Mouse (Mus musculus) kidney, embryonic 16.5 days (tissue): ENCODE measurements around the gene Fubp1. TPM values are rescaled to one million over a fixed set of nuclear protein-coding genes. Genes with fewer than 3 reads are reported as not detected.

Experiments
- ATAC-seq: fragments of 200-750 bp; cut with Nextera tagmentation; 2 replicates; pipeline ENCODE4 v1.8.0; 2017; ENCODE audit warnings: moderate TSS enrichment; ENCODE audit not compliant: low FRiP score, low TSS enrichment
- H3K27ac ChIP-seq: fragments of 300-500 bp; sonication (generic); 2 replicates; pipeline ENCODE4 v1.5.1; 2014; ENCODE audit warnings: low read length
- H3K27me3 ChIP-seq: fragments of 300-500 bp; sonication (generic); 2 replicates; pipeline ENCODE4 v1.6.1; 2014; ENCODE audit warnings: low read length, control low read depth, mixed read lengths; ENCODE audit not compliant: insufficient read depth
- H3K36me3 ChIP-seq: fragments of 300-500 bp; sonication (generic); 2 replicates; pipeline ENCODE4 v1.6.1; 2014; ENCODE audit warnings: low read length, control low read depth, mixed read lengths; ENCODE audit not compliant: insufficient read depth
- H3K4me1 ChIP-seq: fragments of 300-500 bp; sonication (generic); 2 replicates; pipeline ENCODE4 v1.6.1; 2014; ENCODE audit warnings: low read length, control low read depth, mixed read lengths; ENCODE audit not compliant: insufficient read depth
- H3K4me2 ChIP-seq: fragments of 300-500 bp; sonication (generic); replicated peaks from 2 replicates; pipeline ENCODE4 v1.6.1; 2014; ENCODE audit warnings: low read depth, low read length
- H3K4me3 ChIP-seq: fragments of 300-500 bp; sonication (generic); 2 replicates; pipeline ENCODE4 v1.5.1; 2014; ENCODE audit warnings: mild to moderate bottlenecking, low read length
- H3K9ac ChIP-seq: fragments of 300-500 bp; sonication (generic); replicated peaks from 2 replicates; pipeline ENCODE4 v1.6.1; 2014; ENCODE audit warnings: low read length
- H3K9me3 ChIP-seq: fragments of 300-500 bp; sonication (generic); 2 replicates; pipeline ENCODE4 v1.6.1; 2016; ENCODE audit warnings: low read length, control low read depth
- WGBS: fragments of 180-500 bp; shearing (Covaris S2); extraction: QIAGEN DNeasy Blood & Tissue Kit; methylation state at CpG from one replicate; pipeline ENCODE4 v1.1.7; 2014; 5-methylcytosine and 5-hydroxymethylcytosine counted together
- polyA plus RNA-seq: library from polyadenylated mRNA; unstranded; fragments of >200 nt; fragmentation: Nextera tagmentation; extraction: Ambion mirVana; gene quantifications from 2 replicates; pipeline ENCODE4 v1.2.1, GENCODE M21; 2015

Fubp1 gene
- polyA plus RNA-seq, 1 experiment from 2014 or later: 258 TPM

DNA sequence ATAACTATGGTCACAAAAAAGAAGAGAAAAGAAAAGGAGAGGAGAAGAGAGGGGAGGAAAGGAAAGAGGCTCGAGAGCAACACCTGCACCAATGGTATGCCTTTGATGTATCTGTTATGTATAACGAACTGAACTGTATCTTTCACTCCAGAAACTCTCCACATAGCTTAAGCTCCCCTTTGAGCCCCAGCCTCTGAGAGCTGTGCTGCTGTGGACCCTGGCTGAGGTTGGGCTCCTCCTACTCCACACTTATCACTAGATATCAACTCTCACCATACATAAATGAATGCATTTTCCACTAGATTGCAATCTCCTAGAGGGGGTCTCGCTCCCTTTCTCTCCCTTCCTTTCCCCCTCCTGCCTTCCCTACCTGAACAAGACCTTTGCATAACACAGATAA, 6.2 kb upstream of the Fubp1 start:
- H3K36me3 ChIP-seq: no peaks in the 10 kb centered on the region
- H3K4me3 ChIP-seq: no peak overlapping the region
- H3K4me1 ChIP-seq: peaks cover 5% of the 10 kb centered on the region
- WGBS: 71% methylated on average over 3 of the region's 3 CpGs
- no peak overlapping the region for H3K4me2 ChIP-seq
- ATAC-seq: no peak
- no peaks in the 10 kb centered on the region for H3K9me3 ChIP-seq
- no peak overlapping the region for H3K9ac ChIP-seq
- no peaks in the 10 kb centered on the region for H3K27me3 ChIP-seq
- no peak overlapping the region for H3K27ac ChIP-seq

DNA sequence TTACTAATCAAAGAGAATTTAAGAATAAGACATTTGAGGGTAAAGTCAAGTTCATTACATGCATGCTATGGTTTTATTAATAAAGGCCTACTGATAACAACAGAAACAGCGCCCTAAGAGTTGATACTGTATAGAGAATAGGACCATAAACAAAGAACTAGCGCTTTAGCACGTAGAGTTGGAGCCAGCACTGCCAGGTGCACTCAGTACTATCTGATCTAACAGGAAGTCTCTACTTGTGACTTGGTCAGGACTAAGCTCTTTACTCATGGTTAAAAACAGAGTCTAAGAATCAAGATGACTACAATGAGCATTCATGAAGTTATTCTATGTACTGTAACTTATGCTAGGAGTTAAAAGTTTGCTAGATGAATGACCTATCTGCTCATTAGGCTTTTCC, 5.6 kb upstream of the Fubp1 start:
- Histone ChIP-seq H3K9ac (no peak overlapping the region), H3K9me3 (no peaks in the 10 kb centered on the region), H3K4me2 (no peak overlapping the region), H3K4me1 (peaks cover 8% of the 10 kb centered on the region), H3K36me3 (no peaks in the 10 kb centered on the region), H3K4me3 (no peak overlapping the region), H3K27ac (no peak overlapping the region), H3K27me3 (no peaks in the 10 kb centered on the region)
- 73% methylated on average over 3 of the region's 3 CpGs for WGBS
- no peak for ATAC-seq

DNA sequence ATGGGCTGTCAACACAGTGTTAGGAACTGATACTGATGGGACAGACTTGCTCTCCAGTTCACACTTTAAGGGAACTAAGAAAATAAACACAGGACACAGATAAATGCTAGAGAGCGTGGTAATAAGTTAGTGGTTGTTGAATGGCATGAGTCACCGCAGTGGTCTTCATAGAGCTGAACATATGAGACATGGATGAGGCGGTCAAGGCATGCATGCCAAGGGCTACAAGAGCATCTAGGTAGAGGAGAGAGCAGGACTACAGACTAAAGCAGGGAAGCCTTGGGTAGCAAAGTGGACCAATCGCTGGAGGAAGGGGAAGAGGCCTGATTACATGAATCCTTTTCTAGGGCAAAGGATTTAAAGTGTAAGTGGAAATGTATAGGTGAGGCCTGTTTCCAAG, 3.1 kb upstream of the Fubp1 start:
- H3K4me2 ChIP-seq: no peak overlapping the region
- no peak overlapping the region for H3K27ac ChIP-seq
- H3K36me3 ChIP-seq: no peaks in the 10 kb centered on the region
- H3K27me3 ChIP-seq: no peaks in the 10 kb centered on the region
- WGBS: 94% methylated on average over 4 of the region's 4 CpGs
- no peaks in the 10 kb centered on the region for H3K9me3 ChIP-seq
- no peak overlapping the region for H3K9ac ChIP-seq
- ATAC-seq: no peak
- no peak overlapping the region for H3K4me3 ChIP-seq
- peaks cover 13% of the 10 kb centered on the region for H3K4me1 ChIP-seq

DNA sequence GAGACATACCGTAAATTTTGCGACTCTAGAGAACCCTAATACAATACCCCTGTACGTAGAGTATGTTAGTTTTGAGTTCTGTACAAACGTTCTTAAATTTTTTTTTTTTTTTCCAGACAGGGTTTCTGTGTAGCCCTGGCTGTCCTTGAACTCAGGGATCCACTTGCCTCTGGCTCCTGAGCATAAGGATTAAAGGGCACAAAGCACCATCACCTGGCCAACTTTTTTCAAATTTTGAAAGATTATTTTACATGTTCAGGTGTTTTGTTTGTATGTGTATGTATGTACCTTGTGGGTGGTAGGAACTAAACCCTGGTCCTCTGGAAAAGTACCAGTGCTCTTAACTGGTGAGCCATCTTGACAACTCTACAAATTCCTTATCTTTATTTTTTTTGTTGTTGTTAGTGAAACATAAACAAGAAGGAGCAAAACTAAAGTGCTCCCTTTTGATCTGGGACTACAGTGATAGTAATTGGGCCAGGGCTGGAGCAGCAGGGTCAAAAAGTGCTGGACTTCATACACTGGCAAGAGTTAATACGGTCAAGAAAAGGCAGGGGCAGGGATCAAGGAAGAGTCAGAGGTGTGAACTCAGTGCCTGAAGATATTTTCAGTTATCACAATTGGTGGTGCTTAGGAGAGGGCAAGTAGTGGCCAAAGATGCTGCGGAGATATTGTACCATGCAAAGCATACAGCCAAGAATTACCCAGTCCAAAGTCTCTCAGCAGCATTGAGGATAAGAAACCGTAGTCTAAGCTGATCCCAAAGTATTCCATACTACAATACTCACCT, 1.9 kb upstream of the Fubp1 start:
- H3K36me3 ChIP-seq: no peaks in the 10 kb centered on the region
- 90% methylated on average over 7 of the region's 7 CpGs for WGBS
- no peak overlapping the region; the same call in 1 of the 2 replicates for H3K4me2 ChIP-seq
- no peak overlapping the region for H3K4me3 ChIP-seq
- no peaks in the 10 kb centered on the region for H3K27me3 ChIP-seq
- H3K9me3 ChIP-seq: no peaks in the 10 kb centered on the region
- ATAC-seq: no peak
- H3K27ac ChIP-seq: no peak overlapping the region
- peaks cover 25% of the 10 kb centered on the region for H3K4me1 ChIP-seq
- H3K9ac ChIP-seq: no peak overlapping the region

DNA sequence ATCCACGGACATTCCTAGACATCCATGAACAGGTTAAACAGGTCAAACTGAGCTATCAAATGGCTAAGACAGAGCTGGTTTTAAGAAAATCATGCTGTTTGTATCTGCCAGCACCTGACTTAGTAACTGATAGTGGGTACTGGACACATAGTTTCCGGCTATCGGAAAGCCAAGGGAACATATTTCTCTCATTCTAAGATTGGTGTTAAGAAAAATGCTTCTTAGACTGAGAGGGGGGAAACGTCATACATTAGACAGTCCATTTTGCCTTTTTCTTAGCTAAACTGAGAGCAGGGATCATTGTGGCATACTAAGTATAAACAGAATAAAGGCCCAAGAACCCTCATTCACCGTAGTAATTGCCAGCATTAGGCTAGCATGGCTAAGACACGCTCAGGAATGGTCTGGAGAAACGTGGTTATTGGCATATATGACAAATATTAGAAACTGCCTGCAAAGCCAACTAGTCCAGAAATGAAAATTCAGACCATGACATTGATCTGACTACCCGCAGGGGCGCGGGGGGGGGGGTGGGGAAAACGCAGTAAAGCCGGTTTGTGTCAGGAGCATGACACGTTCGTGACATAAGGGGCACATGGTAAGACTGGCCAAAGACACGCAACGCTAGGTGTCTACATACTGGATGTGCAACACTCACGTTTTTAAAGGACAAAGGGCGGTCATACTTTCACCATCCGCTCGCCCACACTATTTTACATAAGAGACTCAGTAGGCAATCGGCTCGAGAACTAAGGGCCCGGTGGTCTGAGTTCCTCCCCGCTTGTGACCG, 850 bp upstream of the Fubp1 start:
- peak overlapping the region; percentile 93 for H3K4me3 ChIP-seq
- H3K4me2 ChIP-seq: peak overlapping the region; percentile 80
- H3K9me3 ChIP-seq: no peaks in the 10 kb centered on the region
- H3K9ac ChIP-seq: peak overlapping the region; percentile 95
- peak; percentile 31; the same call in 1 of the 2 replicates for ATAC-seq
- no peaks in the 10 kb centered on the region for H3K36me3 ChIP-seq
- H3K27ac ChIP-seq: peak overlapping the region; percentile 98
- H3K27me3 ChIP-seq: no peaks in the 10 kb centered on the region
- H3K4me1 ChIP-seq: peaks cover 27% of the 10 kb centered on the region
- 2% methylated on average over 25 of the region's 25 CpGs for WGBS

DNA sequence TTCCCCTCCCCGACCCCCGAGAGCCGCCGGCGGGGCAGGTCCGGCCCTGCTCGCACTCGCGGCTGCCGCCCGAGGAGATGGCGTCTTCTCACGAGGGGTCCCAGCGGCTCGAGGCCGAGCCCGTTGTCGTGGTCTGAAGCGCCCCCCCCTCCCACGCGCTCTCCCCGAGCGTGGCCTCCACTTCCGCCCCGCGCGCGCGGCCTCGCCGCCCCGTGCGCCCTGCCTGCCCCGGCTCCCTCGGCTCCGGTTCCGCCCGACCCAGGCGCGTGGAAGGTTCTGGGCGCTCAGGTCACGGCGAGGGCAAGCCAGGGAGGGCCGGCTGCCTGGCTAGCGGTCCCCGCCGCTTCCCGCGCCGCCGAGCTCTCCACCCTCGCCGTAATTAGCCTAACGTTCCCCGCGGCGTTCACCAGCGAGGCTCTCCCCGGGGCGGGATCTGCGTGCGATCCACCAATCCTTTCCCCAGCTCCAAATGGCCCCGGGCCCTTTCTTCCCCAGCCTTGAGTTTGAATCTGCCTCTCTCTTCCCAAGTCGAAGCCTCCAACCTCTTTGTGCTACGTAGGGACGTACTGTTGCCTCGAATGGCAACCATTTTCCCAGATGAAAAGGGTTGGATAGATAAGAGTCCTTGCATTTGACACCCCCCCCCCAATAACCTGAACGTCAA, 638 bp downstream of the Fubp1 start:
- H3K4me3 ChIP-seq: peak overlapping the region; percentile 93
- peak; percentile 69 for ATAC-seq
- WGBS: under 1% methylated on average over 52 of the region's 68 CpGs

DNA sequence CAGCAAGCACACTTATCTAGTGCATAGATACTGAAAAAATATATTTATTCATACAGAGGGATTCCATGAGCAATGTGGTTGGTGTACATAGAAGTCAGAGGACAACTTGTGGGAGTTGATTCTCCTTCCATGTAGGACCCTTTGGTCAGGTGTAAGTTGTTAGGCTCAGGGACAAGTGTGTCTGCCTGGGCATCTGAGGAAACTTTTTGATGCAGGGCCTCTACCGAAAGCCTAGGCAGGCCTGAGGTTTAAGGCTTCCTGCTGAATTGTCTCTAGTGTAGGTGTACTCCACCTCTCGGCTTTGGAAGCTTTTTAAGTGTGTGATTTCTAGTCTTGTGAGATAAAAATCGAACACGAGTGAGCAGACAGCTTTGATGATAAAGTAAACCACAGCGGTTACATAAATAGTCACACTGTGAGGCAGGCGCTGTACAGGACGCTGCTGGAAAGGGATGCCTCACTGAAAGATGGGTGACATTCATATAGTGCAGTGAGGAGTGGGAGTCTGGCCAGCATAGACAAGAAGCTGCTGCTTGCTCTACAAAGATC, 1.6 kb downstream of the Fubp1 start:
- no peak for ATAC-seq
- Histone ChIP-seq H3K36me3 (peaks cover 12% of the 10 kb centered on the region; the same call in 1 of the 2 replicates), H3K27ac (no peak overlapping the region), H3K4me1 (peaks cover 27% of the 10 kb centered on the region), H3K27me3 (no peaks in the 10 kb centered on the region), H3K4me3 (peak overlapping the region; percentile 93), H3K4me2 (peak overlapping the region; percentile 89), H3K9ac (peak overlapping the region; percentile 100), H3K9me3 (no peaks in the 10 kb centered on the region)
- 15% methylated on average over 7 of the region's 7 CpGs for WGBS

More for the DNA sequence above, 638 bp downstream of the Fubp1 start:
- Histone ChIP-seq H3K4me2 (peak overlapping the region; percentile 89), H3K27me3 (no peaks in the 10 kb centered on the region), H3K9me3 (no peaks in the 10 kb centered on the region), H3K4me1 (peaks cover 27% of the 10 kb centered on the region), H3K36me3 (peaks cover 5% of the 10 kb centered on the region; the same call in 1 of the 2 replicates), H3K27ac (peak overlapping the region; percentile 96), H3K9ac (peak overlapping the region; percentile 100)

DNA sequence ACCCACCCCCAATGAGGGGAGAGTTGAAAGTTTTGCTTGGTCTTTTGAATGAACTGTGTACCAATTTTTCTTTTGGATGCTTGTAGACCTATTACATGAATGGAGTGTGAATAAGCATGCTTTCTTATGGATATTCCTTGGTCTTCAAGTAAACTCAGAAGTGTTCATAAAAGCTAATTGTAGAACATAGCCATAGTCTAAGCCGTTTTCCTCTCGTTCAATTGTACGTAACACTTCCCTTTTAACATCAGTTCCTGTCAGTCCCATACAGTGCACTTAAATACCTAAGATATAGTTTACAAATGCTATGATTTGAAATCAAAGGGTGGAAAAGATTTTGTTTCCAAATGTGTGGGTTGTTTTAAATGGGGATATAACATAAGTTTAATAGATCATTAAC, 3.2 kb downstream of the Fubp1 start:
- Histone ChIP-seq H3K27me3 (no peaks in the 10 kb centered on the region), H3K4me2 (peak overlapping the region; percentile 89), H3K4me3 (peak overlapping the region; percentile 93), H3K36me3 (peaks cover 24% of the 10 kb centered on the region), H3K9me3 (no peaks in the 10 kb centered on the region), H3K4me1 (peaks cover 26% of the 10 kb centered on the region), H3K9ac (no peak overlapping the region), H3K27ac (no peak overlapping the region)
- ATAC-seq: no peak
- 31% methylated on average over 3 of the region's 3 CpGs for WGBS

DNA sequence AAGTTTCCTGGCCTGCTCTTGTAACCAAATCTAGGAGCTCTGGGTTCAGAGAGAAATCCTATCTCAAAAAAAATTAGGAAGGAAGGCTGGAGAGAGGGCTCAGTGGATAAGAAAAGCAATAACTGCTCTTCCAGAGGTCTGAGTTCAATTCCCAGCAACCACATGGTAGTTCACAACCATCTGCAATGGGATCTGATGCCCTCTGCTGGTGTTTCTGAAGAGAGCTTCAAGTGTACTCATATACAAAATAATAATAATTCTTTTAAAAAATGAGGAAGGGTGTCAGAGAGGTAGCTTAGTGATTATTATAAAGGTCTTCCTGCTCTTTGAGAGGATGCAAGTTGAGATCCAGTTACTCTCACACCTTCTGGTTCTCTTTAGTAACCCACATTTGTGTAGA, 14.7 kb downstream of the Fubp1 start:
- H3K27ac ChIP-seq: no peak overlapping the region
- no peak overlapping the region for H3K9ac ChIP-seq
- peaks cover 71% of the 10 kb centered on the region for H3K36me3 ChIP-seq
- no peak overlapping the region for H3K4me2 ChIP-seq
- H3K9me3 ChIP-seq: no peaks in the 10 kb centered on the region
- no peaks in the 10 kb centered on the region for H3K4me1 ChIP-seq
- no peak overlapping the region for H3K4me3 ChIP-seq
- no peak for ATAC-seq
- no peaks in the 10 kb centered on the region for H3K27me3 ChIP-seq
